Mouse (Mus musculus): ENCODE measurements around the gene Tmem108. TPM values are rescaled to one million over a fixed set of nuclear protein-coding genes. Genes with fewer than 3 reads are reported as not detected.

The Tmem108 gene
- polyA plus RNA-seq, 1 experiment from 2014 or later, result 9.6 TPM

DNA sequence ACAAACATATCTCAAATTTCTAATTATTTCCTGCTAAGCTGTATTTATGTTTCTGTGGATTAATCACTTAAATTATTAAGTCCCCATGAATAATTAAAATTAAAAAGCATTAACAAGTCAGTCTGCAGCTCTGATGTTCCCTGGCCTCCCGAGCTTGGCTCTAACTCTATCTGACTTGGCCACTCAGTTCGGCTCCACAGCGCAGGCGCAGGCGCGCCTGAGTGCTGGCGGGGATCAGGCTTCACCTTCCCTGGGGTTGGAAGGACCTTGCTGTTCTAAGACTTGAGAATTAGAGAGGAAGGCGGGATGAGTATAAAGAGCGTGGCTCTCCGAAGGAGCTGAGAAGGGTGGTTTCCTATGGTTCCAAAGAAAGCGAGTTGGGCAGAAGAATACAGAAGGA lies 41.6 kb downstream of the Tmem108 start:
- Histone ChIP-seq H3K36me3 (no peaks in the 10 kb centered on the region), H3K9ac (no peak overlapping the region), H3K4me3 (no peak overlapping the region), H3K9me3 (no peaks in the 10 kb centered on the region), H3K4me1 (no peaks in the 10 kb centered on the region), H3K27me3 (no peaks in the 10 kb centered on the region), H3K27ac (no peak overlapping the region), H3K4me2 (no peak overlapping the region)
- WGBS, result 89% methylated on average over 11 of the region's 11 CpGs
- ATAC-seq (ENCODE audit: insufficient number of reproducible peaks, insufficient read depth, low FRiP score, low TSS enrichment, low read depth), result no peak

- H3K9me3 ChIP-seq, result no peaks in the 10 kb centered on the region
- WGBS, result 91% methylated on average over 13 of the region's 13 CpGs
- ATAC-seq (ENCODE audit: insufficient number of reproducible peaks, insufficient read depth, low FRiP score, low TSS enrichment, low read depth), result no peak
- H3K4me2 ChIP-seq, result no peak overlapping the region
- no peak overlapping the region for H3K4me3 ChIP-seq
- no peaks in the 10 kb centered on the region for H3K4me1 ChIP-seq
- no peak overlapping the region for H3K27ac ChIP-seq
- no peaks in the 10 kb centered on the region for H3K27me3 ChIP-seq
- no peak overlapping the region for H3K9ac ChIP-seq
- no peaks in the 10 kb centered on the region for H3K36me3 ChIP-seq
These were observed 45.6 kb downstream of the Tmem108 start for GRCm38 (mm10) chr9:103716002-103716401.

DNA sequence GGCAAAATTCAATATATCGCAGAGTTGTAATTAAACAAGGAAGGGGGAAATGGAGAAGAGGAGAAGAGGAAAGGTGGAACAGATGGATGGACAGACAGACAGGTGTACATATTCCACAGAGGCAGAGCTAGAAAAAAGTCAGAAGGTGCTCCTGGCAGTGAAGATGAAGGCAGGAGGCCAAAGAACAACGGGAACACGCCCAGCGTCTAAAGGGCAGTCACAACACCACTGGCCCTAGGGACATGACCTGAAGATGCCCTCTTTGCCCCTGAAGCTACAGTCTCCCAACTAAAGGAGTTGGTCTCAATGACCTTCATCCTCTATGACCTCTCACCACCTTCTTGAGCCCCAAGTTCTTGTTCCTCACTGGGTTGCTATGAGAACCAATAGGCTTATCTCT lies 46.3 kb downstream of the Tmem108 start:
- H3K9me3 ChIP-seq, result no peaks in the 10 kb centered on the region
- H3K4me2 ChIP-seq, result no peak overlapping the region
- no peaks in the 10 kb centered on the region for H3K36me3 ChIP-seq
- H3K9ac ChIP-seq, result no peak overlapping the region
- no peak overlapping the region for H3K4me3 ChIP-seq
- ATAC-seq (ENCODE audit: insufficient number of reproducible peaks, insufficient read depth, low FRiP score, low TSS enrichment, low read depth), result no peak
- H3K27ac ChIP-seq, result no peak overlapping the region
- H3K4me1 ChIP-seq, result no peaks in the 10 kb centered on the region
- 87% methylated on average over 4 of the region's 4 CpGs for WGBS
- H3K27me3 ChIP-seq, result no peaks in the 10 kb centered on the region

DNA sequence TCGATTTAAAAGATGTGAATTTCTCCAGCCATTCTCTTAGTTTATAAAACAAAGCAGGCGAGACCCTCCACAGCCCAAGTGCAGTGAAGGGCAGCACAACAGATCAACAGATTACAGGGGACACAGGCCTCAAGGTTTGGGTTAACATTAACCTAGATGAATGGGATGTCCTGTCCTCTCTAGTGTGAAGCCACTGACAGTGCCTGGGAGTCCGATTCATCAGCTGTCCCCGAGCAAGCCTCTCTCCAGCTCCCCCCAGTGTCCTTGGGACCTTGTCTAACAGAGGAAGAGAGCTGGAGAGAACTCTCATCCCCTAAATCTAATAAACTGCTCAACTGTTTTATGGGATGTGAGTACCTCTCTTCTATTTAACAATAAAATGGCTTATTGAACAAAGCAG lies 48.4 kb downstream of the Tmem108 start:
- H3K4me1 ChIP-seq, result peaks cover 4% of the 10 kb centered on the region; the same call in 1 of the 2 replicates
- 76% methylated on average over 4 of the region's 4 CpGs for WGBS
- H3K27ac ChIP-seq, result no peak overlapping the region

GRCm38 (mm10) chr9:103712711-103713110 lies 48.9 kb downstream of the Tmem108 start:
- 60% methylated on average over 7 of the region's 7 CpGs for WGBS
- Histone ChIP-seq H3K27ac (no peak overlapping the region), H3K4me2 (no peak overlapping the region), H3K4me3 (no peak overlapping the region), H3K4me1 (peaks cover 4% of the 10 kb centered on the region; the same call in 1 of the 2 replicates), H3K27me3 (no peaks in the 10 kb centered on the region), H3K9ac (no peak overlapping the region), H3K9me3 (no peaks in the 10 kb centered on the region), H3K36me3 (no peaks in the 10 kb centered on the region)
- ATAC-seq (ENCODE audit: insufficient number of reproducible peaks, insufficient read depth, low FRiP score, low TSS enrichment, low read depth), result no peak

More for the DNA sequence above, 48.4 kb downstream of the Tmem108 start:
- no peak overlapping the region for H3K9ac ChIP-seq
- no peak overlapping the region for H3K4me2 ChIP-seq
- H3K36me3 ChIP-seq, result no peaks in the 10 kb centered on the region
- ATAC-seq (ENCODE audit: insufficient number of reproducible peaks, insufficient read depth, low FRiP score, low TSS enrichment, low read depth), result no peak
- no peaks in the 10 kb centered on the region for H3K27me3 ChIP-seq
- no peak overlapping the region for H3K4me3 ChIP-seq
- no peaks in the 10 kb centered on the region for H3K9me3 ChIP-seq

DNA sequence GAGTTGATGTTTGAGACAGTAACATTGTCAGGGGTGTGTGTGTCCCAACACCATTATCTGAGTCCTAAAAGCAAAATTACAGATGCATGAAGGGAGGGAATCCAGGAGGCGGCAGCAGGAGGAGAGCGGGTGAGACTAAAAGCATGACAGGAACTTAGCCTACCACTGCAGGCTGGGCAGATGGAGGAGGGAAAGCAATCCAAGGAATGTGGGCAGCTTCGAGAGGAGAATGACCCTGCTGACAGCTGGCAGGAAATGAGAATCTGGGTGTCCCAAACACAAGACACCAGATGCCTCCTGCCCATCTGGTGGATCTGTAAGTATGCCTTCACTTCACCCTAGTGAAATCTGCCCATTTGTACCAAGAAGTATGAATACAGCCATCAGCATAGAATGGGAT lies 51.9 kb downstream of the Tmem108 start:
- H3K27me3 ChIP-seq, result no peaks in the 10 kb centered on the region
- no peak for ATAC-seq (ENCODE audit: insufficient number of reproducible peaks, insufficient read depth, low FRiP score, low TSS enrichment, low read depth)
- no peaks in the 10 kb centered on the region for H3K9me3 ChIP-seq
- H3K4me1 ChIP-seq, result peaks cover 4% of the 10 kb centered on the region; the same call in 1 of the 2 replicates
- WGBS, result 40% methylated on average over 3 of the region's 3 CpGs
- no peak overlapping the region for H3K27ac ChIP-seq
- H3K9ac ChIP-seq, result no peak overlapping the region
- no peaks in the 10 kb centered on the region for H3K36me3 ChIP-seq
- H3K4me3 ChIP-seq, result no peak overlapping the region
- H3K4me2 ChIP-seq, result no peak overlapping the region

- 85% methylated on average over 16 of the region's 16 CpGs for WGBS
- Histone ChIP-seq H3K27ac (no peak overlapping the region), H3K9ac (no peak overlapping the region), H3K27me3 (no peaks in the 10 kb centered on the region), H3K4me3 (no peak overlapping the region), H3K9me3 (no peaks in the 10 kb centered on the region), H3K36me3 (no peaks in the 10 kb centered on the region), H3K4me2 (no peak overlapping the region), H3K4me1 (peaks cover 4% of the 10 kb centered on the region; the same call in 1 of the 2 replicates)
- ATAC-seq (ENCODE audit: insufficient number of reproducible peaks, insufficient read depth, low FRiP score, low TSS enrichment, low read depth), result no peak
These were observed 53.0 kb downstream of the Tmem108 start for GRCm38 (mm10) chr9:103708514-103709173.

DNA sequence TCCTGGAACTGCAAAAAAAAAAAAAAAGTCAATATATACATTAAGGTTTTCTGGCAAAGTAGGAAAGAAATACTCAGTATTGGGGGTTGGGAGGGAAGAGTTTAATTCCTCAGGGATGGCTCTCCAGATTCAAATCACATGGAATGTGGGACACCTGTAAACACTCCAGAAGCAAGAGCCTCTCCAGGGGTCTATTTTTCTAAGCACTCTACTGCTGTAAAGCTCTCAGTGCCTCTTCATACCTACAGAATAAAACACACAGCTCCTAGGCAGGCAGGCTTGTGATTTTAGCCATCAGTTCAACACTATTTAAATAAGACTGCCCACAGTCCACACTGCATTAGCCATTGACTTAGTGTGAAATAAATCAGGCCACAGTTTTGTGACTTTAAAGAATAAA lies 53.8 kb downstream of the Tmem108 start:
- Histone ChIP-seq H3K9ac (no peak overlapping the region), H3K4me2 (no peak overlapping the region), H3K27me3 (no peaks in the 10 kb centered on the region), H3K4me3 (no peak overlapping the region), H3K9me3 (no peaks in the 10 kb centered on the region), H3K27ac (no peak overlapping the region), H3K36me3 (no peaks in the 10 kb centered on the region), H3K4me1 (peaks cover 4% of the 10 kb centered on the region; the same call in 1 of the 2 replicates)
- ATAC-seq (ENCODE audit: insufficient number of reproducible peaks, insufficient read depth, low FRiP score, low TSS enrichment, low read depth), result no peak

DNA sequence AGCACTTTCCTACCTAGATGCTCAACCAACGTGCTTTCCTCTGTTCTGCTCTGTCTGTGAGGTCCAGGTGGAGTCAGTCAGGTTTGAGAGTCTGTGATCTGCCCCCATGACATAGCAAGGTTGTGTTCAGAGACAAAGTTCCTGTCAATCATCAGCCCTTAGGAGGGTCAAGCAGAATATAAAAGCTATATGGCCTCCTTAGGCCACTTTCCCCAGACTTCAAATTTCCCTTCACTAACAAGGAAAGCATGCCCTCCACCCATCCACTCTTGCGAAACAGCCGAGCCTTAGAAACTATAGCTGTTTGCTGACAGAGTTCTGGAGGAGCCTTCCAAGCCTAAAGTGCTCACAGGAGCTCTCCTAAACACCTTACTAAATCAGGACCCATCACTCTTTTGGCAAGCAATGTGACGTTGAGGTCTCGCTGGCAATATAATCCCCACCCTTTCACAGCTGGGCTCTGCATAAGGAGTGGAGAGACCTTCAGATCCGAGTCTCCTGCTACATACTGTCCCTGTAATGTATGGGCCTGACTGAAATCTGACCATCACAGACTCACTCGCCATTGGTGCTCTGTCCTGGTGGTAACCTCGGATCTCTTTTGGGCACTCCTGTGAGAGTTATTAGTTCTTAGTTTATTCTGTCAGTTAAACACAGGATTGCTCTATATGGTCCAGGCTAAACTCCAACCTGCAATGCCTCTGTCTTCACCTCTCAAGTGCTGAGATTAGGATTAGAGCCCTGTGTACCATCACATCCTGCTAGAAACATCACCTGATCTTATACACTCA lies 54.4 kb downstream of the Tmem108 start:
- no peak for ATAC-seq (ENCODE audit: insufficient number of reproducible peaks, insufficient read depth, low FRiP score, low TSS enrichment, low read depth)
- H3K36me3 ChIP-seq, result no peaks in the 10 kb centered on the region
- 82% methylated on average over 8 of the region's 8 CpGs for WGBS
- peaks cover 4% of the 10 kb centered on the region; the same call in 1 of the 2 replicates for H3K4me1 ChIP-seq
- no peak overlapping the region for H3K9ac ChIP-seq
- no peak overlapping the region for H3K4me3 ChIP-seq
- H3K4me2 ChIP-seq, result no peak overlapping the region
- no peak overlapping the region for H3K27ac ChIP-seq
- no peaks in the 10 kb centered on the region for H3K9me3 ChIP-seq
- no peaks in the 10 kb centered on the region for H3K27me3 ChIP-seq

DNA sequence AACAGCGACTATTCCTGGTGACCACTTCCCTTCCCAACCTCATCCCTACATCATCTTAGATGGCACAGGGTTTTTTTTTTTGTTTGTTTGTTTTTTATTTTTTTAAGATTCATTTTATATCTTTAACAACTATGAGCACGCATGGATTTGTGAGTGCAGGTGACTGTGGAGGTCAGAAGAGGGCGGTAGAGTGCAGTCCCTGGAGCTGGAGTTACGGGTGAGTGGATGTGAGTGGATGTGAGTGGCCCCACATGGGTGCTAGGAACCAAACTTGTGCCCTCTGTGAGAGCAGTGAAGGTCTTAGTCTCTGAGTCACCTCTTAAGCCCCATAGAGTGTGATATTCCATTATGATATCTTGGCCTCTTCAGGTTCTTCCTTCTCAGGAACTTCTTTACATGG lies 55.9 kb downstream of the Tmem108 start:
- Histone ChIP-seq H3K9ac (no peak overlapping the region), H3K4me3 (no peak overlapping the region), H3K36me3 (no peaks in the 10 kb centered on the region), H3K9me3 (no peaks in the 10 kb centered on the region), H3K27ac (no peak overlapping the region), H3K4me1 (peaks cover 4% of the 10 kb centered on the region; the same call in 1 of the 2 replicates), H3K4me2 (no peak overlapping the region), H3K27me3 (no peaks in the 10 kb centered on the region)
- 90% methylated on average over 4 of the region's 4 CpGs for WGBS
- ATAC-seq (ENCODE audit: insufficient number of reproducible peaks, insufficient read depth, low FRiP score, low TSS enrichment, low read depth), result no peak

GRCm38 (mm10) chr9:103703014-103703413 lies 58.6 kb downstream of the Tmem108 start:
- Histone ChIP-seq H3K4me2 (no peak overlapping the region), H3K36me3 (no peaks in the 10 kb centered on the region), H3K9me3 (no peaks in the 10 kb centered on the region), H3K4me1 (no peaks in the 10 kb centered on the region), H3K27ac (no peak overlapping the region), H3K9ac (no peak overlapping the region), H3K4me3 (no peak overlapping the region), H3K27me3 (no peaks in the 10 kb centered on the region)
- ATAC-seq (ENCODE audit: insufficient number of reproducible peaks, insufficient read depth, low FRiP score, low TSS enrichment, low read depth), result no peak
- 85% methylated on average over 16 of the region's 16 CpGs for WGBS

GRCm38 (mm10) chr9:103702452-103702851 lies 59.2 kb downstream of the Tmem108 start:
- ATAC-seq (ENCODE audit: insufficient number of reproducible peaks, insufficient read depth, low FRiP score, low TSS enrichment, low read depth), result no peak
- H3K4me1 ChIP-seq, result no peaks in the 10 kb centered on the region
- no peaks in the 10 kb centered on the region for H3K27me3 ChIP-seq
- H3K9ac ChIP-seq, result no peak overlapping the region
- no peak overlapping the region for H3K27ac ChIP-seq
- H3K36me3 ChIP-seq, result no peaks in the 10 kb centered on the region
- no peaks in the 10 kb centered on the region for H3K9me3 ChIP-seq
- no peak overlapping the region for H3K4me2 ChIP-seq
- WGBS, result 92% methylated on average over 5 of the region's 5 CpGs
- H3K4me3 ChIP-seq, result no peak overlapping the region

Measured in embryonic facial prominence, embryonic 13.5 days (tissue).